Mouse (Mus musculus): Measurements from ENCODE around the gene Perm1.

The Perm1 gene

GRCm38 (mm10) chr4:156215649-156216048 is at the start of gene Perm1:
Perm1 (plus strand) TSS chr4:156215868.
- DNase-seq (ENCODE audit: low read depth, low spot score), result no peak

GRCm38 (mm10) chr4:156166477-156166876 is 49.2 kb upstream of the Perm1 start:
- peak; percentile 44 for DNase-seq (ENCODE audit: low read depth, low spot score)

GRCm38 (mm10) chr4:156168611-156169010 is 47.1 kb upstream of the Perm1 start:
- no peak for DNase-seq (ENCODE audit: low read depth, low spot score)

- DNase-seq (ENCODE audit: low read depth, low spot score), result no peak
Observed at GRCm38 (mm10) chr4:156169129-156169528, 46.5 kb upstream of the Perm1 start.

GRCm38 (mm10) chr4:156171828-156172227 is 43.8 kb upstream of the Perm1 start:
- no peak for DNase-seq (ENCODE audit: low read depth, low spot score)

GRCm38 (mm10) chr4:156177630-156178029 is 38.0 kb upstream of the Perm1 start:
- DNase-seq (ENCODE audit: low read depth, low spot score), result peak; percentile 37

- no peak for DNase-seq (ENCODE audit: low read depth, low spot score)
Observed at GRCm38 (mm10) chr4:156183747-156184146, 31.9 kb upstream of the Perm1 start.

GRCm38 (mm10) chr4:156184291-156184954 is 31.2 kb upstream of the Perm1 start:
- peak; percentile 76 for DNase-seq (ENCODE audit: low read depth, low spot score)

- DNase-seq (ENCODE audit: low read depth, low spot score), result no peak
Observed at GRCm38 (mm10) chr4:156185456-156185949, 30.2 kb upstream of the Perm1 start.

GRCm38 (mm10) chr4:156185950-156186850 is 29.5 kb upstream of the Perm1 start:
- no peak for DNase-seq (ENCODE audit: low read depth, low spot score)

GRCm38 (mm10) chr4:156188162-156188810 is 27.4 kb upstream of the Perm1 start:
- peak; percentile 74 for DNase-seq (ENCODE audit: low read depth, low spot score)

GRCm38 (mm10) chr4:156188811-156189323 is 26.8 kb upstream of the Perm1 start:
- DNase-seq (ENCODE audit: low read depth, low spot score), result peak; percentile 98

- peak; percentile 89 for DNase-seq (ENCODE audit: low read depth, low spot score)
Observed at GRCm38 (mm10) chr4:156192421-156193199, 23.1 kb upstream of the Perm1 start.

GRCm38 (mm10) chr4:156193200-156193590 is 22.5 kb upstream of the Perm1 start:
- DNase-seq (ENCODE audit: low read depth, low spot score), result peak; percentile 96

GRCm38 (mm10) chr4:156193906-156194305 is 21.8 kb upstream of the Perm1 start:
- DNase-seq (ENCODE audit: low read depth, low spot score), result no peak

GRCm38 (mm10) chr4:156194346-156194745 is 21.3 kb upstream of the Perm1 start:
- peak; percentile 56 for DNase-seq (ENCODE audit: low read depth, low spot score)

GRCm38 (mm10) chr4:156195927-156196870 is 19.5 kb upstream of the Perm1 start:
- DNase-seq (ENCODE audit: low read depth, low spot score), result peak; percentile 72

- no peak for DNase-seq (ENCODE audit: low read depth, low spot score)
Observed at GRCm38 (mm10) chr4:156197131-156197828, 18.4 kb upstream of the Perm1 start, which contains the start of gene Agrn. Agrn (minus strand) TSS chr4:156197488.

- peak; percentile 89 for DNase-seq (ENCODE audit: low read depth, low spot score)
Observed at GRCm38 (mm10) chr4:156197829-156198205, 17.9 kb upstream of the Perm1 start.
